Mouse (Mus musculus): ENCODE measurements around the gene Rnf144b. TPM values are rescaled to one million over a fixed set of nuclear protein-coding genes. Genes with fewer than 3 reads are reported as not detected.

Rnf144b gene
- polyA plus RNA-seq, 1 experiment from 2014 or later, result 1.1 TPM

DNA sequence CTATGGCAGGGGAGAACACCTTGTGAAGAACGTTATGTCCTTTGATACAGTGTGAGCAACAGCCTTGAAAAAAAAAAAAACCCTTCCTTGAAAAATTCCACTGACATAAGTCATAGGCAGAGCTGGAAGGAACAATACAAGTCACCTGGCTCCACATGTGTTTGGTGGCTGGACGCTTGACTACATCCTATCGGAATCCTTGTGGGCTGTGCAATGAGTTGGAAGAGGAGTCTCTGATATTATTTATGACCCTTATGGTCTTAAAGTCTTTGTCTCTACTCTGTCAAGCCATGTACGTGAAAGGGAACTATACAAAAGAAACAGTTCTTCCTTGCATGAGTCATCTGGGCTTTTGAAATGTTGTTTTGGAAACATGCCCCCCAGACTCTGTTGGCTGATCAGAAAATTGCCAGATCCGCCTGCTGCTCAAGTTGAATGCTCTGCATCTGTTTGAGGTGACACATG is 94.7 kb downstream of the Rnf144b start:
- 88% methylated on average over 5 of the region's 5 CpGs for WGBS
- no peak overlapping the region for H3K27ac ChIP-seq (ENCODE audit: low read depth, low read length)
- no peak overlapping the region for H3K9ac ChIP-seq (ENCODE audit: low read length)
- H3K4me2 ChIP-seq, result no peak overlapping the region
- no peaks in the 10 kb centered on the region for H3K27me3 ChIP-seq (ENCODE audit: control insufficient read depth, insufficient read depth, low read length)
- no peaks in the 10 kb centered on the region for H3K4me1 ChIP-seq (ENCODE audit: control insufficient read depth, insufficient read depth, low read length)
- peak; percentile 12 for DNase-seq (ENCODE audit: low spot score, missing footprints)
- no peak for ATAC-seq (ENCODE audit: low FRiP score)
- no peaks in the 10 kb centered on the region for H3K9me3 ChIP-seq (ENCODE audit: control insufficient read depth, low read length)
- no peak overlapping the region for H3K4me3 ChIP-seq (ENCODE audit: low read depth, low read length)
- no peaks in the 10 kb centered on the region for H3K36me3 ChIP-seq (ENCODE audit: control insufficient read depth, insufficient read depth, low read length)

- WGBS, result 72% methylated on average over 6 of the region's 6 CpGs
- no peak overlapping the region for H3K4me3 ChIP-seq (ENCODE audit: low read depth, low read length)
- H3K27ac ChIP-seq (ENCODE audit: low read depth, low read length), result no peak overlapping the region
- ATAC-seq (ENCODE audit: low FRiP score), result no peak
- H3K36me3 ChIP-seq (ENCODE audit: control insufficient read depth, insufficient read depth, low read length), result no peaks in the 10 kb centered on the region
- no peaks in the 10 kb centered on the region for H3K27me3 ChIP-seq (ENCODE audit: control insufficient read depth, insufficient read depth, low read length)
- H3K9ac ChIP-seq (ENCODE audit: low read length), result no peak overlapping the region
- H3K9me3 ChIP-seq (ENCODE audit: control insufficient read depth, low read length), result no peaks in the 10 kb centered on the region
- H3K4me2 ChIP-seq, result no peak overlapping the region
- no peak for DNase-seq (ENCODE audit: low spot score, missing footprints)
- H3K4me1 ChIP-seq (ENCODE audit: control insufficient read depth, insufficient read depth, low read length), result no peaks in the 10 kb centered on the region
Observed at GRCm38 (mm10) chr13:47218351-47218750, 95.9 kb downstream of the Rnf144b start.

- no peak for ATAC-seq (ENCODE audit: low FRiP score)
- no peak overlapping the region for H3K4me2 ChIP-seq
- H3K27ac ChIP-seq (ENCODE audit: low read depth, low read length), result no peak overlapping the region
- H3K4me1 ChIP-seq (ENCODE audit: control insufficient read depth, insufficient read depth, low read length), result peaks cover 12% of the 10 kb centered on the region
- no peak overlapping the region for H3K4me3 ChIP-seq (ENCODE audit: low read depth, low read length)
- no peaks in the 10 kb centered on the region for H3K27me3 ChIP-seq (ENCODE audit: control insufficient read depth, insufficient read depth, low read length)
- DNase-seq (ENCODE audit: low spot score, missing footprints), result no peak
- no peak overlapping the region for H3K9ac ChIP-seq (ENCODE audit: low read length)
- no peaks in the 10 kb centered on the region for H3K36me3 ChIP-seq (ENCODE audit: control insufficient read depth, insufficient read depth, low read length)
- WGBS, result 91% methylated on average over 10 of the region's 10 CpGs
- H3K9me3 ChIP-seq (ENCODE audit: control insufficient read depth, low read length), result no peaks in the 10 kb centered on the region
Observed at GRCm38 (mm10) chr13:47220426-47220825, 98.0 kb downstream of the Rnf144b start.

GRCm38 (mm10) chr13:47223576-47224538 is 101.4 kb downstream of the Rnf144b start:
- Histone ChIP-seq H3K9me3 (ENCODE audit: control insufficient read depth, low read length) (no peaks in the 10 kb centered on the region), H3K4me3 (ENCODE audit: low read depth, low read length) (no peak overlapping the region), H3K36me3 (ENCODE audit: control insufficient read depth, insufficient read depth, low read length) (no peaks in the 10 kb centered on the region), H3K27ac (ENCODE audit: low read depth, low read length) (no peak overlapping the region), H3K9ac (ENCODE audit: low read length) (no peak overlapping the region), H3K27me3 (ENCODE audit: control insufficient read depth, insufficient read depth, low read length) (no peaks in the 10 kb centered on the region), H3K4me2 (no peak overlapping the region), H3K4me1 (ENCODE audit: control insufficient read depth, insufficient read depth, low read length) (peaks cover 14% of the 10 kb centered on the region)
- WGBS, result 73% methylated on average over 18 of the region's 18 CpGs
- DNase-seq (ENCODE audit: low spot score, missing footprints), result no peak
- ATAC-seq (ENCODE audit: low FRiP score), result no peak

- Histone ChIP-seq H3K9ac (ENCODE audit: low read length) (0 out of 2 replicates have a peak overlapping the region, but pooled peaks have one; percentile 14), H3K36me3 (ENCODE audit: control insufficient read depth, insufficient read depth, low read length) (no peaks in the 10 kb centered on the region), H3K27ac (ENCODE audit: low read depth, low read length) (no peak overlapping the region), H3K4me3 (ENCODE audit: low read depth, low read length) (no peak overlapping the region), H3K4me1 (ENCODE audit: control insufficient read depth, insufficient read depth, low read length) (peaks cover 14% of the 10 kb centered on the region), H3K4me2 (peak overlapping the region; percentile 10; the same call in 1 of the 2 replicates), H3K27me3 (ENCODE audit: control insufficient read depth, insufficient read depth, low read length) (no peaks in the 10 kb centered on the region), H3K9me3 (ENCODE audit: control insufficient read depth, low read length) (no peaks in the 10 kb centered on the region)
- peak; percentile 91 for DNase-seq (ENCODE audit: low spot score, missing footprints)
- peak; percentile 65; the same call in 1 of the 2 replicates for ATAC-seq (ENCODE audit: low FRiP score)
- 9% methylated on average over 14 of the region's 14 CpGs for WGBS
Observed at GRCm38 (mm10) chr13:47224648-47225323, 102.3 kb downstream of the Rnf144b start.

GRCm38 (mm10) chr13:47225324-47225697 is 102.9 kb downstream of the Rnf144b start:
- no peak overlapping the region for H3K4me2 ChIP-seq
- H3K9me3 ChIP-seq (ENCODE audit: control insufficient read depth, low read length), result no peaks in the 10 kb centered on the region
- H3K4me1 ChIP-seq (ENCODE audit: control insufficient read depth, insufficient read depth, low read length), result peaks cover 14% of the 10 kb centered on the region
- H3K4me3 ChIP-seq (ENCODE audit: low read depth, low read length), result no peak overlapping the region
- no peak for ATAC-seq (ENCODE audit: low FRiP score)
- no peaks in the 10 kb centered on the region for H3K27me3 ChIP-seq (ENCODE audit: control insufficient read depth, insufficient read depth, low read length)
- WGBS, result 67% methylated on average over 3 of the region's 3 CpGs
- no peaks in the 10 kb centered on the region for H3K36me3 ChIP-seq (ENCODE audit: control insufficient read depth, insufficient read depth, low read length)
- H3K27ac ChIP-seq (ENCODE audit: low read depth, low read length), result no peak overlapping the region
- no peak for DNase-seq (ENCODE audit: low spot score, missing footprints)
- 0 out of 2 replicates have a peak overlapping the region, but pooled peaks have one; percentile 14 for H3K9ac ChIP-seq (ENCODE audit: low read length)

DNA sequence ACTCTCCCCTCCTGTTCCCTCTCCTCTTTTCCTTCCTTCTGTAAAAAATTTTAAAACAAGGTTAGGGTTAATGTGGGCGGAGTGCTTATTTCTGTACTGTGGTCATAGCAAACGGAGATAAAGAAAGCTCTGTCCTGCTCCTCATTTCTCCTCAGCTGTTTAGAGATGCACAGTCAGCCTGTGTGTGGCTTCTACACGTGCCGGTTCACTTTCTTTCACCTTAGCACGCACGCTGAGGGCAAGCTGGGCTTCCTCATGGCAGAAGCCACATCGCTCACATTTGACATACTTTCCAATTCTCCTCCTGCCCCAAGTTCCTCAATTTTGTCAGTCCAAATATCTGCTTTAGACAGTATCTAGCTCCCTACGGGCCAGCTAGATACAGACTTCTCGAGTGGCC is 103.3 kb downstream of the Rnf144b start:
- no peak for ATAC-seq (ENCODE audit: low FRiP score)
- Histone ChIP-seq H3K4me3 (ENCODE audit: low read depth, low read length) (no peak overlapping the region), H3K36me3 (ENCODE audit: control insufficient read depth, insufficient read depth, low read length) (no peaks in the 10 kb centered on the region), H3K4me1 (ENCODE audit: control insufficient read depth, insufficient read depth, low read length) (peaks cover 14% of the 10 kb centered on the region), H3K9me3 (ENCODE audit: control insufficient read depth, low read length) (no peaks in the 10 kb centered on the region), H3K27ac (ENCODE audit: low read depth, low read length) (no peak overlapping the region), H3K27me3 (ENCODE audit: control insufficient read depth, insufficient read depth, low read length) (no peaks in the 10 kb centered on the region), H3K9ac (ENCODE audit: low read length) (no peak overlapping the region), H3K4me2 (no peak overlapping the region)
- no peak for DNase-seq (ENCODE audit: low spot score, missing footprints)
- WGBS, result 85% methylated on average over 9 of the region's 9 CpGs

- H3K9ac ChIP-seq (ENCODE audit: low read length), result no peak overlapping the region
- WGBS, result 92% methylated on average over 5 of the region's 5 CpGs
- H3K9me3 ChIP-seq (ENCODE audit: control insufficient read depth, low read length), result no peaks in the 10 kb centered on the region
Observed at GRCm38 (mm10) chr13:47226521-47226920, 104.1 kb downstream of the Rnf144b start.

DNA sequence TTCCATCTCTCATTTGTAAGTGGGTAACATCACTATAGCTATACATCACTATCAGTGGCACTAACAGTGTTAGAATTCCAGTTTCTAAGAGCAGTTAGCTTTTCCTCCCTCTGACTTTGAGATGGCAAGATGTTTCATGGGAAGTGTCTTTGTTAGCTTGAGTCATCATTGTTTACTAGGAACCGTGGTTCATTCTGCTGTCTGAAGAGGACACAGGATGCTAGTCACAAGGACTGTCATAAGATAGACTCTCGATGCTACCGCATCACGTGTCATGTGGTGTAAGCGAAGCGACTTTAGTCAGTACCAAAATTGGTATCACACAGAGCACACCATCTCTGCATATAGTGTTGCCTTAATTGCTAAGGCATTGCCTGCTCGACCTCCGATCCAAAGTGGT is 105.7 kb downstream of the Rnf144b start:
- Histone ChIP-seq H3K9ac (ENCODE audit: low read length) (no peak overlapping the region), H3K27me3 (ENCODE audit: control insufficient read depth, insufficient read depth, low read length) (no peaks in the 10 kb centered on the region), H3K4me3 (ENCODE audit: low read depth, low read length) (no peak overlapping the region), H3K27ac (ENCODE audit: low read depth, low read length) (no peak overlapping the region), H3K36me3 (ENCODE audit: control insufficient read depth, insufficient read depth, low read length) (no peaks in the 10 kb centered on the region), H3K9me3 (ENCODE audit: control insufficient read depth, low read length) (no peaks in the 10 kb centered on the region), H3K4me2 (no peak overlapping the region), H3K4me1 (ENCODE audit: control insufficient read depth, insufficient read depth, low read length) (peaks cover 14% of the 10 kb centered on the region)
- WGBS, result 91% methylated on average over 8 of the region's 8 CpGs
- no peak for ATAC-seq (ENCODE audit: low FRiP score)
- no peak for DNase-seq (ENCODE audit: low spot score, missing footprints)

More at GRCm38 (mm10) chr13:47226521-47226920, 104.1 kb downstream of the Rnf144b start:
- H3K27me3 ChIP-seq (ENCODE audit: control insufficient read depth, insufficient read depth, low read length), result no peaks in the 10 kb centered on the region
- no peak for DNase-seq (ENCODE audit: low spot score, missing footprints)
- no peak overlapping the region for H3K4me3 ChIP-seq (ENCODE audit: low read depth, low read length)
- no peaks in the 10 kb centered on the region for H3K36me3 ChIP-seq (ENCODE audit: control insufficient read depth, insufficient read depth, low read length)
- peaks cover 14% of the 10 kb centered on the region for H3K4me1 ChIP-seq (ENCODE audit: control insufficient read depth, insufficient read depth, low read length)
- H3K4me2 ChIP-seq, result no peak overlapping the region
- H3K27ac ChIP-seq (ENCODE audit: low read depth, low read length), result no peak overlapping the region
- ATAC-seq (ENCODE audit: low FRiP score), result no peak
